Mouse (Mus musculus) Muller cell, postnatal 12 days (primary cell): ENCODE measurements at regions not wholly inside any gene's neighbourhood (a gene's known extent, or its start where the extent isn't known, plus 50 kb on each side); places are given as distances from the start of the nearest gene placed in this dataset.
"Not testable (repeated sequence)": the region's sequence is repeated elsewhere in the genome, so short reads cannot be mapped to it uniquely, and the experiment has no call there.

Experiments
- DNase-seq: peaks from one replicate; pipeline ENCODE4 v3.0.0-alpha.2; 2015; ENCODE audit errors: inconsistent ontology term

GRCm38 (mm10) chr13:98438206-98438605 is 53.6 kb downstream of the Gm10320 start:
- no peak for DNase-seq

GRCm38 (mm10) chr13:98436961-98437360 is 54.8 kb downstream of the Gm10320 start:
- no peak for DNase-seq

- peak; percentile 58 for DNase-seq
Observed at GRCm38 (mm10) chr13:98435245-98435975, 56.4 kb downstream of the Gm10320 start.

- DNase-seq, result peak; percentile 42
Observed at GRCm38 (mm10) chr13:98429851-98430250, 62.0 kb downstream of the Gm10320 start.

GRCm38 (mm10) chr13:98427660-98428059 is 64.1 kb downstream of the Gm10320 start:
- DNase-seq, result not testable (repeated sequence)

- DNase-seq, result no peak
Observed at GRCm38 (mm10) chr13:98425026-98425425, 66.8 kb downstream of the Gm10320 start.

GRCm38 (mm10) chr13:98424000-98424399 is 67.8 kb downstream of the Gm10320 start:
- no peak for DNase-seq

GRCm38 (mm10) chr13:98420419-98421043 is 66.5 kb downstream of the Foxd1 start:
- no peak for DNase-seq

GRCm38 (mm10) chr13:98417736-98418135 is 63.7 kb downstream of the Foxd1 start:
- DNase-seq, result no peak

- DNase-seq, result no peak
Observed at GRCm38 (mm10) chr13:98416457-98416856, 62.4 kb downstream of the Foxd1 start.

- DNase-seq, result peak; percentile 27
Observed at GRCm38 (mm10) chr13:98414851-98415250, 60.8 kb downstream of the Foxd1 start.

GRCm38 (mm10) chr13:98413233-98413632 is 59.2 kb downstream of the Foxd1 start:
- peak; percentile 66 for DNase-seq
